Mouse (Mus musculus) lung, adult 2 months (tissue): ENCODE data around the gene Ube2k.

Source experiments
- CTCF ChIP-seq: fragments of 200-500 bp; IDR thresholded peaks from 2 replicates; pipeline ENCODE4 v1.5.1; 2011; ENCODE audit warnings: mild to moderate bottlenecking, low read length, control low read depth; ENCODE audit not compliant: insufficient read depth
- POLR2A ChIP-seq: fragments of 200-500 bp; IDR thresholded peaks from 2 replicates; pipeline ENCODE4 v1.6.1; 2011; ENCODE audit warnings: low read depth, mild to moderate bottlenecking, control low read depth, low read length, borderline replicate concordance; ENCODE audit errors: extremely low read depth

DNA sequence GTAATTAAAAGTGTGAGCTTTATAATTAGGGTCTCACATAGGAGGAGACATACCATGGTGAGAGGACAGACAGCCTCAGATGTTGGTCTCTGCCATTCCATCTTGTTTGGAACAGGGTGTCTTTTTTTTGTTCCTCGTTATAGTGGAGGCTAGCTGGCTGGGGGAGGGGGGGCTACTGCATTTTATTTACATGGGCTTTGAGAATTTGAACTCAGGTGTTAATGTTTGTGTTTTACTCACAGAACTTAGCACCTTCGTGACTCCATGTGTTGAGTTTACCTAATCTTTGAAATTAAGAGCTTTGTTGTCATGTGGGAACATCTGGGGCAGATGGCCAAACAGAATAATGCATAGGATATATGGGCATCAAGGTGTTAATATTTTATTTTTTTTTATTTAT lies 7.6 kb downstream of the Ube2k start:
- TF ChIP-seq CTCF = no peak
- TF ChIP-seq POLR2A = no peak
